Mouse (Mus musculus) ovary, adult 18-20 months (tissue): Measurements from ENCODE around the gene Olfr750.
A peak's percentile ranks its signal among the peaks of the same experiment; 100 is the strongest.

Experiments used
- DNase-seq: peaks from one replicate; pipeline ENCODE4 v3.0.0; 2022; ENCODE audit warnings: low spot score, mixed read lengths

The Olfr750 gene

GRCm38 (mm10) chr14:51088166-51088969, 14.1 kb upstream of the Olfr750 start:
- peak; percentile 74 for DNase-seq

GRCm38 (mm10) chr14:51087762-51088161, 13.5 kb upstream of the Olfr750 start:
- no peak for DNase-seq

- no peak for DNase-seq
Measured at GRCm38 (mm10) chr14:51085911-51086310, 11.7 kb upstream of the Olfr750 start.

GRCm38 (mm10) chr14:51085086-51085485, 10.9 kb upstream of the Olfr750 start:
- no peak for DNase-seq

GRCm38 (mm10) chr14:51083805-51084204, 9.6 kb upstream of the Olfr750 start:
- no peak for DNase-seq

GRCm38 (mm10) chr14:51082599-51083581, 8.7 kb upstream of the Olfr750 start:
- DNase-seq = peak; percentile 14

GRCm38 (mm10) chr14:51081035-51081434, 6.8 kb upstream of the Olfr750 start:
- no peak for DNase-seq

- no peak for DNase-seq
Measured at GRCm38 (mm10) chr14:51079180-51079579, 4.9 kb upstream of the Olfr750 start.

- DNase-seq = no peak
Measured at GRCm38 (mm10) chr14:51069617-51070016, 4.6 kb downstream of the Olfr750 start.

- no peak for DNase-seq
Measured at GRCm38 (mm10) chr14:51068956-51069355, 5.3 kb downstream of the Olfr750 start.

- no peak for DNase-seq
Measured at GRCm38 (mm10) chr14:51060761-51061160, 13.5 kb downstream of the Olfr750 start.

- no peak for DNase-seq
Measured at GRCm38 (mm10) chr14:51057401-51057831, 16.8 kb downstream of the Olfr750 start, which contains the start of gene Rnase12. Gene Rnase12 (minus strand): TSS chr14:51057661.

- no peak for DNase-seq
Measured at GRCm38 (mm10) chr14:51054243-51055237, 19.7 kb downstream of the Olfr750 start.

GRCm38 (mm10) chr14:51053176-51053575, 21.1 kb downstream of the Olfr750 start:
- no peak for DNase-seq

GRCm38 (mm10) chr14:51051941-51052340, 22.3 kb downstream of the Olfr750 start:
- DNase-seq = no peak

- no peak for DNase-seq
Measured at GRCm38 (mm10) chr14:51050063-51050462, 24.2 kb downstream of the Olfr750 start, which contains the start of gene Rnase11. Gene Rnase11 (minus strand): TSS chr14:51050163.

- no peak for DNase-seq
Measured at GRCm38 (mm10) chr14:51047846-51048245, 26.4 kb downstream of the Olfr750 start.

- no peak for DNase-seq
Measured at GRCm38 (mm10) chr14:51041769-51042168, 32.5 kb downstream of the Olfr750 start, which contains the start of gene Rnase9. Gene Rnase9 (minus strand): TSS chr14:51041869.

- DNase-seq = no peak
Measured at GRCm38 (mm10) chr14:51036214-51036613, 38.0 kb downstream of the Olfr750 start.

GRCm38 (mm10) chr14:51035206-51035605, 39.0 kb downstream of the Olfr750 start:
- DNase-seq = no peak
